Mouse (Mus musculus) myocyte (in vitro differentiated cells): ENCODE results near the gene Ptges3.
"Not testable (repeated sequence)": the region's sequence is repeated elsewhere in the genome, so short reads cannot be mapped to it uniquely, and the experiment has no call there.

Experiments
- CEBPB ChIP-seq: IDR thresholded peaks from 2 replicates; pipeline ENCODE4 v1.6.1; 2011; ENCODE audit warnings: mild to moderate bottlenecking, moderate library complexity; ENCODE audit not compliant: poor library complexity, insufficient read depth, severe bottlenecking
- E2F4 ChIP-seq: IDR thresholded peaks from one replicate; pipeline ENCODE4 v1.6.1; 2011; ENCODE audit warnings: mild to moderate bottlenecking, control low read depth, moderate library complexity; ENCODE audit not compliant: insufficient read depth
- MAX ChIP-seq: IDR thresholded peaks from one replicate; pipeline ENCODE4 v1.6.1; 2011; ENCODE audit warnings: low read depth, mild to moderate bottlenecking, control low read depth
- MYOD1 ChIP-seq, 3 experiments: IDR thresholded peaks; one replicate each; pipeline ENCODE4 v1.6.1; 2011; ENCODE audit warnings: control low read depth in 2 of 3, low read depth in 2 of 3, mild to moderate bottlenecking in 2 of 3, moderate library complexity in 1 of 3; ENCODE audit not compliant: insufficient read length in 2 of 3, control insufficient read depth in 1 of 3
- MYOG ChIP-seq, 3 experiments: IDR thresholded peaks; one replicate each; pipeline ENCODE4 v1.6.1; 2011; ENCODE audit warnings: control low read depth in 2 of 3, low read depth in 2 of 3, mild to moderate bottlenecking in 2 of 3; ENCODE audit not compliant: insufficient read length in 2 of 3, control insufficient read depth in 1 of 3, insufficient read depth in 1 of 3
- POLR2A ChIP-seq: IDR thresholded peaks from one replicate; pipeline ENCODE4 v1.6.1; 2011; ENCODE audit warnings: low read depth, mild to moderate bottlenecking, control low read depth, moderate library complexity; ENCODE audit not compliant: insufficient read length
- POLR2AphosphoS2 ChIP-seq: IDR thresholded peaks from one replicate; pipeline ENCODE4 v1.6.1; 2011; ENCODE audit warnings: low read depth, control low read depth; ENCODE audit not compliant: insufficient read length
- REST ChIP-seq: IDR thresholded peaks from one replicate; pipeline ENCODE4 v1.6.1; 2011; ENCODE audit warnings: mild to moderate bottlenecking, control low read depth, moderate library complexity; ENCODE audit not compliant: insufficient read depth, insufficient read length
- TCF12 ChIP-seq: IDR thresholded peaks from one replicate; pipeline ENCODE4 v1.6.1; 2011; ENCODE audit warnings: mild to moderate bottlenecking, control low read depth; ENCODE audit not compliant: poor library complexity, insufficient read depth, severe bottlenecking
- USF1 ChIP-seq: IDR thresholded peaks from one replicate; pipeline ENCODE4 v1.6.1; 2011; ENCODE audit warnings: low read depth, mild to moderate bottlenecking, control low read depth, moderate library complexity

- not testable (repeated sequence) for TF ChIP-seq TCF12; MYOD1 (IDR thresholded peaks at IDR 0.05; ENCODE audit: control insufficient read depth in 1 of 3, insufficient read length in 2 of 3, low read depth in 2 of 3); REST; POLR2AphosphoS2; MYOG (IDR thresholded peaks at IDR 0.05; ENCODE audit: control insufficient read depth in 1 of 3, insufficient read depth in 1 of 3, insufficient read length in 2 of 3, low read depth in 2 of 3); POLR2A; USF1; CEBPB; MAX; E2F4
These were observed 19.5 kb downstream of the Ptges3 start for GRCm38 (mm10) chr10:128078269-128078668.
